Mouse (Mus musculus) intestine, embryonic 16.5 days (tissue): ENCODE data around the gene A4galt. TPM values are rescaled to one million over a fixed set of nuclear protein-coding genes. Genes with fewer than 3 reads are reported as not detected.

Source experiments
- ATAC-seq: fragments of 200-750 bp; cut with Nextera tagmentation; 2 replicates; pipeline ENCODE4 v1.8.0; 2017; ENCODE audit warnings: moderate TSS enrichment, moderate library complexity
- H3K27ac ChIP-seq: fragments of 300-500 bp; sonication (generic); 2 replicates; pipeline ENCODE4 v1.5.1; 2014; ENCODE audit warnings: mild to moderate bottlenecking, low read length
- H3K27me3 ChIP-seq: fragments of 300-500 bp; sonication (generic); replicated peaks from 2 replicates; pipeline ENCODE4 v1.6.1; 2014; ENCODE audit warnings: low read length, control low read depth, mixed read lengths; ENCODE audit not compliant: control insufficient read depth, insufficient read depth
- H3K36me3 ChIP-seq: fragments of 300-500 bp; sonication (generic); 2 replicates; pipeline ENCODE4 v1.6.1; 2014; ENCODE audit warnings: low read length, control low read depth; ENCODE audit not compliant: control insufficient read depth, insufficient read depth
- H3K4me1 ChIP-seq: fragments of 300-500 bp; sonication (generic); 2 replicates; pipeline ENCODE4 v1.6.1; 2014; ENCODE audit warnings: low read length, control low read depth, mixed read lengths; ENCODE audit not compliant: control insufficient read depth, insufficient read depth
- H3K4me2 ChIP-seq: fragments of 300-500 bp; sonication (generic); 2 replicates; pipeline ENCODE4 v1.6.1; 2014; ENCODE audit warnings: low read depth, low read length, control low read depth
- H3K4me3 ChIP-seq: fragments of 300-500 bp; sonication (generic); 2 replicates; pipeline ENCODE4 v1.5.1; 2014; ENCODE audit warnings: mild to moderate bottlenecking, low read length
- H3K9ac ChIP-seq: fragments of 300-500 bp; sonication (generic); 2 replicates; pipeline ENCODE4 v1.6.1; 2014; ENCODE audit warnings: low read depth, low read length
- H3K9me3 ChIP-seq: fragments of 300-500 bp; sonication (generic); 2 replicates; pipeline ENCODE4 v1.6.1; 2016; ENCODE audit warnings: low read length, control low read depth; ENCODE audit not compliant: control insufficient read depth
- WGBS: fragments of 180-500 bp; shearing (Covaris S2); extraction: QIAGEN DNeasy Blood & Tissue Kit; methylation state at CpG from one replicate; pipeline ENCODE4 v1.1.7; 2014; 5-methylcytosine and 5-hydroxymethylcytosine counted together
- polyA plus RNA-seq: library from polyadenylated mRNA; unstranded; fragments of >200 nt; fragmentation: Nextera tagmentation; extraction: Ambion mirVana; gene quantifications from 2 replicates; pipeline ENCODE4 v1.2.1, GENCODE M21; 2015

A4galt gene
- polyA plus RNA-seq, 1 experiment from 2014 or later, result 3.9 TPM

DNA sequence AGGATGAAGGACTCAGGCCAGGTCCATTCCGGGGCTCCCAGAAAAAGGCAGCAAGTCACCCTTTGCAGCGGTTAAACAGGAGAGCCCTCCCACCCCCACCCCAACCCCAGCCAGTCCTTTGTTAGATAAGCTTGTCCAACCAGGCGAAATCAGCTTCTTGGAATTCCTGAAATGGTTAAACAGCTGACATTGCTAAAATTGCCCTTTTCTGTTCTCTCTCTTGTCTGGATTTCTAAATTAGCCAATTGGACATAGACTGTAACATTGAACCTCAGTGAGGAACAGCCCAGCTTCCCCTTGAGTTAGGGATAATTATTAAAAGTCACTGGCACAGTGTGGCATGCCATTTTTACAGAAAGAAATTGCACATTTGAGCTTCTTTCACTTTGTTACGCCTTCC is 49.2 kb downstream of the A4galt start:
- ATAC-seq, result no peak
- H3K27me3 ChIP-seq, result no peaks in the 10 kb centered on the region
- H3K27ac ChIP-seq, result no peak overlapping the region
- WGBS, result 63% methylated on average over 4 of the region's 4 CpGs
- H3K9me3 ChIP-seq, result no peaks in the 10 kb centered on the region
- no peak overlapping the region for H3K9ac ChIP-seq
- H3K4me2 ChIP-seq, result no peak overlapping the region
- no peaks in the 10 kb centered on the region for H3K36me3 ChIP-seq
- no peak overlapping the region for H3K4me3 ChIP-seq
- no peaks in the 10 kb centered on the region for H3K4me1 ChIP-seq

DNA sequence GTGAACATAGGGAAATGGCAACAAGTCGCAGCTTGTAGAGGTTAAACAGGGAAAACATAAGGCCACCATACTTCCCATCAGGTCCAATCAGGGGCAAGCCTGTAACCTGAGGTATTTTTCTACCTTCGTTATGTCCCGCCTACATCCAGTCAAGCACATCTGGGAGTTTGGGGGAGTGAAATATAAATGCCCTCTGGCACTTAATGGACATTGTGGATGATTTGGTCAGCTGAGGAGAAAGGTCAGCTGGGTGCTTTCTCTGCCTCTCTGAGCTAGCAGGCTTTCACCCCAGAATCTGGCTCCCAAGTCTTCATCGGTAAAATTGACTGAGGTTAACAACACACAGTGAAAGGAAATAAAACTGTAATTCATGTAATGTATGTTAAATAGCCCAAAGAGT is 58.2 kb downstream of the A4galt start:
- Histone ChIP-seq H3K27me3 (no peaks in the 10 kb centered on the region), H3K36me3 (no peaks in the 10 kb centered on the region), H3K4me3 (no peak overlapping the region), H3K9ac (no peak overlapping the region), H3K27ac (no peak overlapping the region), H3K4me2 (no peak overlapping the region), H3K4me1 (no peaks in the 10 kb centered on the region), H3K9me3 (no peaks in the 10 kb centered on the region)
- ATAC-seq, result no peak
- WGBS, result 91% methylated on average over 4 of the region's 4 CpGs

DNA sequence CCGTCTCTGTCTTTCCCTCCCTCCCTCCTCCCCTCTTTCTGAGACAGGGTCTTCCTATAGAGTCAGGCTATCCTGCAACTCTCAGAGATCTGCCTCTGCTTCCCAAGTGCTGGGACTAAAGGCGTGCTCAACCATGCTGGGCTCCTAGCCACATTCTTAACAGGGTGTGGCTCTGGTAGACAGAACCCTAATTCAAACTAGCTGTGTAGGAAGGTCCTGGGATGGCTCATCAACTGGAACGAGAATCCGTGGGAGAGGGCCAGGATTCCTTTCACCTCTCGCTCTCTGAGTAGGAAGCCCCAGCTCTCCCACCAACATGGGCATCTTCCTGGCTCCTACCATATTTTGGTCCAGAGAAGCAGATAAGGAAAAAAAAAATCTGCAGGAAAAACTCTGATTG is 69.2 kb downstream of the A4galt start:
- H3K4me3 ChIP-seq, result no peak overlapping the region
- H3K9ac ChIP-seq, result 0 out of 2 replicates have a peak overlapping the region, but pooled peaks have one; percentile 6
- WGBS, result 62% methylated on average over 5 of the region's 5 CpGs
- no peaks in the 10 kb centered on the region for H3K9me3 ChIP-seq
- H3K36me3 ChIP-seq, result no peaks in the 10 kb centered on the region
- H3K4me2 ChIP-seq, result no peak overlapping the region
- ATAC-seq, result no peak
- H3K27me3 ChIP-seq, result no peaks in the 10 kb centered on the region
- no peak overlapping the region for H3K27ac ChIP-seq
- peaks cover 5% of the 10 kb centered on the region for H3K4me1 ChIP-seq

DNA sequence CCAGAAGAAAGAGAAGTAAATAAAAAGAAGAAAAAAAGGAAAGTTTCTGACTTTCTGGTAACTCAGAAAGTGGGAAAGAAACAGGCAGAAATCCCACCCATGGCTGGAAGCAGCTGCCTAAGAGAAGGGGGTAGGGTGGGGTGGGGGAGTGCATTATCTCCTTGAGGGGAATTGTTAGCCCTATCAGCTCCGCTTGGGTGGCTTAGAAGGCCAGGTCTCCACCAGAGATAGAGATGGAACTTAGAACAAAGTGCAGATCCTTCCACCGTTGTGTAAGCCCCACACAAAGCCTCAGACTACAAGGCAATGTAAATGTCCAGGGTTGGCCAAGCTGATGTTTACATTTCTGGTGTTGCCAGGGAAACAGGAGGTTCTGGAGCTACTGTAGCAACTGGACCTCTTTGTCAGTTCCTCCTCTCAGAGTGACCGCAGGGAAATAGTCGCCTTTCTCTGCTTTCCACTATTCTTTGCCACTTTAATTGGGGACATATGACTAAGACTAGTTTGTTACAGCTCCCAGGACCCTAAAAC is 69.7 kb downstream of the A4galt start:
- H3K27ac ChIP-seq, result no peak overlapping the region

DNA sequence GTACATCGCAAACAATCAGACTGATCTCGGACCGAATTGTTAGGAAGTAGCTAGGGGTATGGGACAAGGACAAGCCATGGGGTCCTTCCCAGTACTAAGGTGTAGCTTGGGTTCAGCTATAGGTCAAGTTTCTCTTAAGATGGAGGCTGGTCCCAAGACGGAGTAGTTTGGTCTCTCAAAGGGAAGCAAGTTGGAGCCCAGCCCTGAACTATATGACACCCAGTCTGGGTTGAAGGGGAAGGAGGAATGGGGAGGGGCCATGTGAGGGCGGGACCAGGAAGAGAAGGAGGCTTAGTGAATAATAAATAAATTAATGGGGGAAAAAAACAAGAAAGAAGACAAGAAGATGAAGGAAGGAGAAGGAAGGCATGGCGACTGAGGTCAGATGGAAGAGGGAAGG is 71.6 kb downstream of the A4galt start:
- 86% methylated on average over 6 of the region's 6 CpGs for WGBS

More for the DNA sequence above, 69.7 kb downstream of the A4galt start:
- H3K4me3 ChIP-seq, result no peak overlapping the region
- no peak overlapping the region for H3K4me2 ChIP-seq
- no peak for ATAC-seq
- no peaks in the 10 kb centered on the region for H3K9me3 ChIP-seq
- no peaks in the 10 kb centered on the region for H3K36me3 ChIP-seq
- no peaks in the 10 kb centered on the region for H3K27me3 ChIP-seq
- 44% methylated on average over 4 of the region's 4 CpGs for WGBS
- peaks cover 5% of the 10 kb centered on the region for H3K4me1 ChIP-seq
- H3K9ac ChIP-seq, result 0 out of 2 replicates have a peak overlapping the region, but pooled peaks have one; percentile 6

More for the DNA sequence above, 71.6 kb downstream of the A4galt start:
- no peaks in the 10 kb centered on the region for H3K27me3 ChIP-seq
- no peak overlapping the region for H3K4me2 ChIP-seq
- H3K9ac ChIP-seq, result no peak overlapping the region
- no peak overlapping the region for H3K4me3 ChIP-seq
- no peak overlapping the region for H3K27ac ChIP-seq
- no peaks in the 10 kb centered on the region for H3K36me3 ChIP-seq
- no peaks in the 10 kb centered on the region for H3K9me3 ChIP-seq
- peaks cover 8% of the 10 kb centered on the region for H3K4me1 ChIP-seq
- ATAC-seq, result no peak

Other genes starting within 250 kb of the A4galt start
- 3.1 and 3.6 TPM in 2 replicates for gene Nfam1, start 218.5 kb downstream of the A4galt start, polyA plus RNA-seq
- 59.5 and 71.0 TPM in 2 replicates for gene Serhl, start 162.3 kb downstream of the A4galt start, polyA plus RNA-seq
- gene Rrp7a, start 129.0 kb downstream of the A4galt start, polyA plus RNA-seq, result 69.4 and 75.4 TPM in 2 replicates
- gene Poldip3, start 102.4 kb downstream of the A4galt start, polyA plus RNA-seq, result 104 and 106 TPM in 2 replicates
- 283 and 299 TPM in 2 replicates for gene Cyb5r3, start 79.2 kb downstream of the A4galt start, polyA plus RNA-seq
- gene Arfgap3, start 98.5 kb upstream of the A4galt start, polyA plus RNA-seq, result 77.9 and 86.6 TPM in 2 replicates
- 76.4 and 81.6 TPM in 2 replicates for gene Pacsin2, start 212.8 kb upstream of the A4galt start, polyA plus RNA-seq